Mouse (Mus musculus) forebrain, embryonic 13.5 days (tissue): ENCODE data around the gene Cbfa2t3. TPM values are rescaled to one million over a fixed set of nuclear protein-coding genes. Genes with fewer than 3 reads are reported as not detected.
A peak's percentile ranks its signal among the peaks of the same experiment; 100 is the strongest.

Source experiments
- ATAC-seq: fragments of 200-750 bp; cut with Nextera tagmentation; 2 replicates; pipeline ENCODE4 v1.8.0; 2017
- H3K27ac ChIP-seq: fragments of 300-500 bp; sonication (generic); 2 replicates; pipeline ENCODE4 v1.5.1; 2015; ENCODE audit warnings: inconsistent platforms, mild to moderate bottlenecking, moderate library complexity
- H3K27me3 ChIP-seq: fragments of 300-500 bp; sonication (generic); 2 replicates; pipeline ENCODE4 v1.6.1; 2015; ENCODE audit warnings: mild to moderate bottlenecking, inconsistent platforms
- H3K36me3 ChIP-seq: fragments of 300-500 bp; sonication (generic); 2 replicates; pipeline ENCODE4 v1.6.1; 2015; ENCODE audit warnings: mild to moderate bottlenecking, inconsistent platforms; ENCODE audit not compliant: poor library complexity, severe bottlenecking
- H3K4me1 ChIP-seq: fragments of 300-500 bp; sonication (generic); 2 replicates; pipeline ENCODE4 v1.6.1; 2015; ENCODE audit warnings: inconsistent platforms
- H3K4me2 ChIP-seq: fragments of 300-500 bp; sonication (generic); 2 replicates; pipeline ENCODE4 v1.6.1; 2015; ENCODE audit warnings: inconsistent platforms, mild to moderate bottlenecking, moderate library complexity
- H3K4me3 ChIP-seq: fragments of 300-500 bp; sonication (generic); 2 replicates; pipeline ENCODE4 v1.5.1; 2015; ENCODE audit warnings: mild to moderate bottlenecking, inconsistent platforms
- H3K9ac ChIP-seq: fragments of 300-500 bp; sonication (generic); 2 replicates; pipeline ENCODE4 v1.6.1; 2015; ENCODE audit warnings: mild to moderate bottlenecking, inconsistent platforms
- H3K9me3 ChIP-seq: fragments of 300-500 bp; sonication (generic); replicated peaks from 2 replicates; pipeline ENCODE4 v1.6.1; 2016; ENCODE audit warnings: inconsistent platforms
- WGBS: fragments of 180-500 bp; shearing (Covaris S2); methylation state at CpG from one replicate; pipeline ENCODE4 v1.1.7; 2015; 5-methylcytosine and 5-hydroxymethylcytosine counted together
- polyA plus RNA-seq: library from polyadenylated mRNA; unstranded; fragments of >200 nt; fragmentation: Nextera tagmentation; extraction: Ambion mirVana; gene quantifications from 2 replicates; pipeline ENCODE4 v1.2.1, GENCODE M21; 2015

Gene Cbfa2t3
- polyA plus RNA-seq, 1 experiment from 2014 or later: 13.9 TPM

DNA sequence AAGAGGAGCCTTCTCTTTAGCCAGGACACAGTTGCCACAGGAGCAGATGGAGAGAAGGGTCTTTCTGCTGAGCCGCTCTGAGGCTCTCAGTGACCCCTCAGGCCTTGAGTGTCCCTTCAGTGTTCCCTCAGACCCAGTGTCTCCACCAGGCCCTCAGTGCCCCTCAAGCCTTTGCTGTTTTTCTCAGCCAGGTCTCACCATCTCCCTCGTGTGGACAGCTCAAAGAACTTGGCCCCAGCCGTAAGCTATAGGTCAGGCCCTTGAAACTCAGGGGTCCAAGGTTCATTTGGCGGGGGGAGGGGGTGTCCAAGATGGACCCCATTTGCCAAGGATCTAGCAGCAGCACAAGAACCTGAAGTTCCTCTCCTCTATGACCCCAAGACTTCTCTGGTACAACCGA, 74.3 kb downstream of the Cbfa2t3 start:
- Histone ChIP-seq H3K4me1 (no peaks in the 10 kb centered on the region), H3K27ac (no peak overlapping the region), H3K9me3 (no peaks in the 10 kb centered on the region), H3K27me3 (0 out of 2 replicates have a peak, but pooled peaks cover 7% of the 10 kb centered on the region), H3K36me3 (0 out of 2 replicates have a peak, but pooled peaks cover 10% of the 10 kb centered on the region), H3K4me2 (no peak overlapping the region), H3K9ac (no peak overlapping the region), H3K4me3 (no peak overlapping the region)
- 73% methylated on average over 5 of the region's 5 CpGs for WGBS
- no peak for ATAC-seq

GRCm38 (mm10) chr8:122623844-122624642, 74.9 kb downstream of the Cbfa2t3 start:
- no peak overlapping the region for H3K4me2 ChIP-seq
- no peak overlapping the region for H3K4me3 ChIP-seq
- no peak overlapping the region for H3K27ac ChIP-seq
- 0 out of 2 replicates have a peak, but pooled peaks cover 10% of the 10 kb centered on the region for H3K36me3 ChIP-seq
- H3K27me3 ChIP-seq: 0 out of 2 replicates have a peak, but pooled peaks cover 3% of the 10 kb centered on the region
- no peaks in the 10 kb centered on the region for H3K4me1 ChIP-seq
- H3K9ac ChIP-seq: no peak overlapping the region
- no peaks in the 10 kb centered on the region for H3K9me3 ChIP-seq
- no peak for ATAC-seq
- WGBS: 88% methylated on average over 17 of the region's 17 CpGs

GRCm38 (mm10) chr8:122622727-122623126, 76.2 kb downstream of the Cbfa2t3 start, which contains the start of gene Pabpn1l:
Pabpn1l (minus strand) TSS chr8:122622739.
- H3K27ac ChIP-seq: no peak within 1 kb of the TSS
- no peak within 1 kb of the TSS for H3K9ac ChIP-seq
- H3K36me3 ChIP-seq: no peaks in the 10 kb centered on the region
- no peaks in the 10 kb centered on the region for H3K9me3 ChIP-seq
- no peak within 1 kb of the TSS for H3K4me2 ChIP-seq
- H3K4me3 ChIP-seq: no peak within 1 kb of the TSS
- WGBS: 68% methylated on average over 6 of the region's 6 CpGs
- no peaks in the 10 kb centered on the region for H3K27me3 ChIP-seq
- peaks cover 3% of the 10 kb centered on the region; the same call in 1 of the 2 replicates for H3K4me1 ChIP-seq
- no peak for ATAC-seq

- Histone ChIP-seq H3K36me3 (no peaks in the 10 kb centered on the region), H3K9me3 (no peaks in the 10 kb centered on the region), H3K4me1 (peaks cover 3% of the 10 kb centered on the region; the same call in 1 of the 2 replicates), H3K27me3 (no peaks in the 10 kb centered on the region), H3K4me3 (no peak overlapping the region), H3K9ac (no peak overlapping the region), H3K4me2 (no peak overlapping the region), H3K27ac (no peak overlapping the region)
- WGBS: 39% methylated on average over 5 of the region's 5 CpGs
- ATAC-seq: no peak
Observed at GRCm38 (mm10) chr8:122620446-122620845, 78.5 kb downstream of the Cbfa2t3 start.

GRCm38 (mm10) chr8:122618660-122619378, 80.1 kb downstream of the Cbfa2t3 start:
- no peak overlapping the region for H3K9ac ChIP-seq
- WGBS: 76% methylated on average over 6 of the region's 6 CpGs

GRCm38 (mm10) chr8:122617947-122618546, 80.9 kb downstream of the Cbfa2t3 start:
- peak; percentile 37; the same call in 1 of the 2 replicates for ATAC-seq
- Histone ChIP-seq H3K9me3 (no peaks in the 10 kb centered on the region), H3K4me2 (no peak overlapping the region), H3K4me1 (peaks cover 4% of the 10 kb centered on the region; the same call in 1 of the 2 replicates), H3K27me3 (no peaks in the 10 kb centered on the region), H3K4me3 (no peak overlapping the region), H3K36me3 (no peaks in the 10 kb centered on the region), H3K9ac (no peak overlapping the region), H3K27ac (no peak overlapping the region)
- WGBS: 38% methylated on average over 5 of the region's 7 CpGs

More at GRCm38 (mm10) chr8:122618660-122619378, 80.1 kb downstream of the Cbfa2t3 start:
- Histone ChIP-seq H3K36me3 (no peaks in the 10 kb centered on the region), H3K4me3 (no peak overlapping the region), H3K27ac (no peak overlapping the region), H3K4me1 (peaks cover 3% of the 10 kb centered on the region; the same call in 1 of the 2 replicates), H3K9me3 (no peaks in the 10 kb centered on the region), H3K4me2 (no peak overlapping the region), H3K27me3 (no peaks in the 10 kb centered on the region)
- no peak for ATAC-seq

DNA sequence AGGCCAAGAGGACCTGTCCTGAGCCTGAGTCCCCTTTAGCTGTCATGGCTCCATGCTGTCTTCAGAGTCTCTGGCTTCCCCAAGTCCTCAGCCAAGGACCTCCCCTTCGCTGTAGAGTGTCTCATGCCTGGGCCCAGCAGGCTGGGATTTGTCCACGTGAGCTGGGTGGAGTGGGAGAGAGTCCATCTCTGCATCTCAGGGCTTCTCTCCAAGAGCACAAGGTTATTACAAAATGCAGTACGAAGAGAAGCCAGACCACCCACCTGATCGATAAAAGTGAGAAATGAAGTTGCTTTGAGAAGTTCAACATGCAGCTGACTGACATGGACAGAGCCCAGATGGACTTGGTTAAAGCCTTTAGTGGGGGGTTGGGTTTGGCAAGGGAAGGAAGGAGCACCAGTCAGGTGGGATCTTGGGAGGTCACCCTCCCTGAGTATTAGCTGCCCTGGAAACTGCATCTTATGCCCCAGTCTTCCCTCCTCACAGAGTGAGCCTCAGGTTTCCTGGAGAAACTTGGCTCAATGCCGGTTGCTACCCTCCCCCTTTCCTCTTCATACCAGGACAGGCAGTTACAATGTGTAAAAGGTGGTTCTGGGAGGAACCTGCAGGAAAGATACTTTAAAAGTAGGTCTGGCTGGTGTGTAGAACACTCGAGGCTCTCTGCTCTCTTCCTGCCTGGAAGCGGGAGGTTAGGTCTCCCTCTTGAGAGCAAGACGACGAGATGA, 82.6 kb downstream of the Cbfa2t3 start:
- Histone ChIP-seq H3K36me3 (no peaks in the 10 kb centered on the region), H3K4me2 (no peak overlapping the region), H3K27ac (no peak overlapping the region), H3K9ac (no peak overlapping the region), H3K4me3 (no peak overlapping the region), H3K4me1 (peaks cover 15% of the 10 kb centered on the region), H3K27me3 (no peaks in the 10 kb centered on the region), H3K9me3 (no peaks in the 10 kb centered on the region)
- 74% methylated on average over 9 of the region's 9 CpGs for WGBS
- no peak for ATAC-seq

- ATAC-seq: peak; percentile 97
- Histone ChIP-seq H3K4me1 (peaks cover 17% of the 10 kb centered on the region), H3K4me2 (peak within 1 kb of the TSS; percentile 71), H3K36me3 (no peaks in the 10 kb centered on the region), H3K27me3 (no peaks in the 10 kb centered on the region), H3K4me3 (peak within 1 kb of the TSS; percentile 71), H3K9me3 (no peaks in the 10 kb centered on the region), H3K27ac (peak within 1 kb of the TSS; percentile 75), H3K9ac (peak within 1 kb of the TSS; percentile 83)
- whole genome bisulfite sequencing: under 1% methylated on average over 48 of the region's 57 CpGs
Observed at GRCm38 (mm10) chr8:122611295-122612133, 87.4 kb downstream of the Cbfa2t3 start, which contains the start of the genes Galns and Trappc2l. Galns (minus strand) TSS chr8:122611463. Trappc2l (plus strand) TSS chr8:122611640.

DNA sequence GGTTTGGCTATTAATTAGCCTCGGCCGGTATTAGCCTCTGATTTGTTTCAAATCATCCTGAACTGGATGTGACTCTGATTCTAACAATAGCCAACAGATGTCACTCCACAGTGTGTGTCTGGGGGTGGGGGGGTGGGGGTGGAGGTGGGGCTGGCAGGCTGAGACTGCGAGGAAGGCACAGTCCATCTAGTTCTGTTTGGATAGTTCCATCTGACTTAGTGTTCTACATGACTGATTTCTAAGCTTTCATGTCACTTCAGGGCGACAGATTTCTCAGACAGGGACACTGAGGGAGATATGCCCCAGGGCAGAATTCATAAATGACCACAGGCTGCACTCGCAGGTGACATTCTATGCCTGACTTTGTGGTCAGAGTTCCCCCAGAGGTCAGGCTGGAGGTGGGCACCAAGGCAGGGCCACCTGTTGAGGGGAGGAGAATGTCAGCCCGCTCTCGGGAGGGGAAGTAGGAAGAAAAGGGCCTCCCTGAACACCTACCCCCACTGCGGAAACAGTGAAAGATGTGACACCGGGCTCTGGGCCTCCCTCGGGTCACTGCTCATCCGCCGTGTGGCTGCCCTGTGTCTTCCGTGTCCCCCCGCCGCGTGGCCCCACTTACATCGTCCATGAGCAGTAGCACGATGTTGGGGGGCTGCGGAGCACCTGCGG, 88.2 kb downstream of the Cbfa2t3 start:
- H3K27ac ChIP-seq: peak overlapping the region; percentile 75
- WGBS: 3% methylated on average over 20 of the region's 20 CpGs
- no peak; the same call in 1 of the 2 replicates for ATAC-seq

GRCm38 (mm10) chr8:122610209-122610608, 88.7 kb downstream of the Cbfa2t3 start:
- H3K27ac ChIP-seq: no peak overlapping the region
- H3K9me3 ChIP-seq: no peaks in the 10 kb centered on the region
- H3K4me3 ChIP-seq: no peak overlapping the region
- no peak for ATAC-seq
- WGBS: 62% methylated on average over 4 of the region's 4 CpGs
- H3K4me1 ChIP-seq: peaks cover 17% of the 10 kb centered on the region
- peak overlapping the region; percentile 71 for H3K4me2 ChIP-seq
- no peaks in the 10 kb centered on the region for H3K27me3 ChIP-seq
- H3K36me3 ChIP-seq: no peaks in the 10 kb centered on the region
- no peak overlapping the region for H3K9ac ChIP-seq

More for the DNA sequence above, 88.2 kb downstream of the Cbfa2t3 start:
- H3K27me3 ChIP-seq: no peaks in the 10 kb centered on the region
- H3K36me3 ChIP-seq: no peaks in the 10 kb centered on the region
- peaks cover 17% of the 10 kb centered on the region for H3K4me1 ChIP-seq
- H3K4me3 ChIP-seq: peak overlapping the region; percentile 71
- H3K4me2 ChIP-seq: peak overlapping the region; percentile 71
- H3K9ac ChIP-seq: peak overlapping the region; percentile 75
- H3K9me3 ChIP-seq: no peaks in the 10 kb centered on the region
